Mouse (Mus musculus) small intestine, adult 2 months (tissue): ENCODE data around the gene Golga2. TPM values are rescaled to one million over a fixed set of nuclear protein-coding genes. Genes with fewer than 3 reads are reported as not detected.

Experiments
- H3K27ac ChIP-seq: fragments of 200-500 bp; 2 replicates; pipeline ENCODE4 v1.5.1; 2012; ENCODE audit warnings: low read depth, low read length, control low read depth, inconsistent platforms; ENCODE audit not compliant: insufficient read depth
- H3K27me3 ChIP-seq: fragments of 200-500 bp; 2 replicates; pipeline ENCODE4 v1.6.1; 2012; ENCODE audit warnings: mild to moderate bottlenecking, moderate library complexity, low read length, inconsistent platforms; ENCODE audit not compliant: control insufficient read depth, insufficient read depth
- H3K36me3 ChIP-seq: fragments of 200-500 bp; 2 replicates; pipeline ENCODE4 v1.6.1; 2012; ENCODE audit warnings: mild to moderate bottlenecking, low read length, control low read depth, inconsistent platforms; ENCODE audit not compliant: control insufficient read depth, insufficient read depth
- H3K4me1 ChIP-seq: fragments of 200-500 bp; 2 replicates; pipeline ENCODE4 v1.6.1; 2012; ENCODE audit warnings: low read length, inconsistent platforms, mixed read lengths; ENCODE audit not compliant: control insufficient read depth, insufficient read depth, insufficient read length
- H3K4me3 ChIP-seq: fragments of 200-500 bp; 2 replicates; pipeline ENCODE4 v1.5.1; 2012; ENCODE audit warnings: low read depth, mild to moderate bottlenecking, control low read depth, inconsistent platforms, low read length, moderate library complexity
- CTCF ChIP-seq: fragments of 200-500 bp; IDR thresholded peaks from 2 replicates; pipeline ENCODE4 v1.5.1; 2012; ENCODE audit warnings: low read depth, mild to moderate bottlenecking, control low read depth, inconsistent platforms, low read length, moderate library complexity, mixed read lengths; ENCODE audit not compliant: insufficient replicate concordance, insufficient read length; ENCODE audit errors: extremely low read depth
- POLR2A ChIP-seq: fragments of 200-500 bp; IDR thresholded peaks from 2 replicates; pipeline ENCODE4 v1.6.1; 2012; ENCODE audit warnings: low read depth, mild to moderate bottlenecking, control low read depth, inconsistent platforms, low read length, moderate library complexity
- WGBS: fragments of 180-500 bp; shearing (Covaris S2); methylation state at CpG from one replicate; pipeline ENCODE4 v1.1.7; 2018; 5-methylcytosine and 5-hydroxymethylcytosine counted together
- polyA plus RNA-seq: library from polyadenylated mRNA; depleted of rRNA; stranded (reverse); fragments of >200 nt; gene quantifications from 2 replicates; pipeline ENCODE4 v1.2.3, GENCODE M21; 2012

The Golga2 gene
- polyA plus RNA-seq, 1 experiment = 37.4 TPM

DNA sequence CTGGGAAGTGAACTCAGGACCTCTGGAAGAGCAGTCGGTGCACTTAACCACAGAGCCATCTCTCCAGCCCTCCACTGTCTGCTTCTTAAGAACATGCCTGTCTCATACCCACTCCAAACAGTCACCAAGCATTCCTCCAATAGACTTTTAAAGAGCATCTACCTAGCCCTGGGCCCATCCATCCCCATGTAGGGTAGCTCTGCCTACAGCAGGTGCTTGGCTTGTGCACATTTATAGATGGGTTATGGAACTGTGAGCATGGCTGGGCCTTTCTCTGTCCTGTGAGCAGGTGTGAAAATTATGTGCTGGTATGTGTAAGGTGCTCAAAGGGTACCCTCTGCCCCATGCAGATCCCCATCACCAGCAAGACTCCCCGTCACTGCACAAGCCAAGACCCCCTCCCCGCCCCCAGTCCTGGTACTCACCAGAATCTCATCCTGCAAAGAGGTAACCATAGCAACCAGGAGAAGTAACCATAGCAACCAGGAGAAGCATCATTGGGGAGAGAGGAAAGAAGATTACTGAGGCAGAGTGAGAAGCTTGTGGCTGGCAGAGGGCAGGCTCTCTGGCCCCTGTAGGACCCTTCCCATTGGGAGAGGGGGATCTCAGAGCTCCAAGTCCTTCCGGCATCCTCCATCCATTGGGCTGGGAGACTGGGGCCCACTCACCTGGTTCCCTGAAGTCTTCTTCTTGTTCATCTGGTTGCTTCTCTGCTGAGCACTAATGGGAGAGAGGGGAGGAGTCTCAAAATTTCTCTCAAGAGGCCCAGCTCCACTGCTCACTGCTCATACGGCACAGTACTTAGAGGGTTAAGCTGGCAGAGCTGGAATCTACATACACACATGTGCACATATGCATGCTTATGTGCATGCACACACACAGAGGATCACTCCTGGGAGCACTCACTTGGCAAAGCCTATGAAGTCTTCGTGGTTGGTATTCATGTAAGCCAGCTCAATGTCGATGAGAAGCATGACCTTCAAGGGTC is 35.9 kb downstream of the Golga2 start:
- no peak overlapping the region for H3K27ac ChIP-seq
- H3K27me3 ChIP-seq = no peaks in the 10 kb centered on the region
- no peak for TF ChIP-seq POLR2A
- no peak for TF ChIP-seq CTCF
- no peak overlapping the region for H3K4me3 ChIP-seq
- WGBS = 86% methylated on average over 7 of the region's 7 CpGs
- peaks cover 10% of the 10 kb centered on the region for H3K36me3 ChIP-seq
- peaks cover 7% of the 10 kb centered on the region; the same call in 1 of the 2 replicates for H3K4me1 ChIP-seq

DNA sequence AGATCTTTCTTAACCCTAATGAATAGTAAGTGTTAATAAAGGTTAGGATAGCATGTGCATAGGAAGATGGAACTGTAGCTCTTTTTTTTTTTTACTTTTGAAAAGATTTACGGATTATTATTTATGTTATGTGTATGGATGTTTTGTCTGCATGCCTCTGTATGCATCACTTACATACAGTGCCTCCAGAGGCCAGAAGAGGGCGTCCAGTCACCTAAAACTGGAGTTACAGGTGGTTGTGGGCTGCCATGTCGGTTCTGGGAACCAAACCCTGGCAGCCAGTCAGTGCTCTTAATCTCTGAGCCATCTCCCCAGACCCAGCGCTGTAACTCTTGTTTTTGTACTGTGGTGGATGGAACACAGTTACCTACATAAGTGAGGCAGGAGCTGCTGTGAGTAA is 37.1 kb downstream of the Golga2 start:
- peaks cover 7% of the 10 kb centered on the region; the same call in 1 of the 2 replicates for H3K4me1 ChIP-seq
- no peak overlapping the region for H3K27ac ChIP-seq
- TF ChIP-seq POLR2A (no peak), CTCF (no peak)
- H3K27me3 ChIP-seq = no peaks in the 10 kb centered on the region
- H3K4me3 ChIP-seq = no peak overlapping the region
- 72% methylated on average over 4 of the region's 4 CpGs for WGBS
- H3K36me3 ChIP-seq = peaks cover 10% of the 10 kb centered on the region

DNA sequence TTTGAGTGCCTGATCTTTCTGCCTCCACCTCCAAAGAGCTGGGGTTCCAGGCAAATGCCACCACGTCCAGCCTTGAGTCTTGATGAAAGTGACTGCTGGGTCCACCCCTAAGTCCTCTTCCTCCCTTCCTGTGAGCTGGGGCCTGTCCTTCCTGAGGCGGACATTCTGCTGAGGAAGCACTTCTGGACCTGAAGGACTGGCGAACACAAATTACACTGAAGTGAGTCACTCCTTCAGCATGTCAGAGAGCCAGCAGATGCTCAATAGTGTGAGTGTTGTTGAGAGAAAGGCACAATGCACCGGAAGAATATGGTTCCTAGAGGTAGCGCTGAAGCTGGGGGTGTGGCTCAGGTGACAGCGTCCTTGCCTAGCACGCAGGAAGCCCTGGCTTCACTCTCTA is 38.2 kb downstream of the Golga2 start:
- H3K4me3 ChIP-seq = no peak overlapping the region
- peaks cover 7% of the 10 kb centered on the region for H3K36me3 ChIP-seq
- TF ChIP-seq CTCF = no peak
- no peak for TF ChIP-seq POLR2A
- H3K27me3 ChIP-seq = no peaks in the 10 kb centered on the region
- peaks cover 7% of the 10 kb centered on the region; the same call in 1 of the 2 replicates for H3K4me1 ChIP-seq
- H3K27ac ChIP-seq = no peak overlapping the region
- WGBS = 70% methylated on average over 7 of the region's 7 CpGs

DNA sequence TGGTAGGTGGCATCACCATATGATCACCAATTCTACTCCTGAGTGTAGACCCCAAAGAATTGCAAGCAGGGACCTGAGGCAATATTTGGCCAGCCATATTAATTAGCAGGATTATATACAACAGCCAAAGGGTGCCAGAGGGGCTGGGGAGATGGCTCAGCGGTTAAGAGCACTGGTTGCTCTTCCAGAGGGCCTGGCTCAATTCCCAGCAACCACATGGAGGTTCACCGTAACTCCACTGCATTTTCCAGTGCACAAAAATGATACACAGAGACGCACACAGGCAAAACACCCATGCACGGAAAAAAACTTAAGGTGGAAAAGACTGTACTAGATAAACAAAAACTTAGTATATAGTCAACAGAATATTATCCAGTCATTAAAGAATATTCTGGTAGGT is 40.0 kb downstream of the Golga2 start:
- no peaks in the 10 kb centered on the region for H3K27me3 ChIP-seq
- H3K4me1 ChIP-seq = peaks cover 2% of the 10 kb centered on the region; the same call in 1 of the 2 replicates
- H3K27ac ChIP-seq = no peak overlapping the region
- H3K4me3 ChIP-seq = no peak overlapping the region
- WGBS = 79% methylated on average over 4 of the region's 4 CpGs
- TF ChIP-seq POLR2A (no peak), CTCF (no peak)
- H3K36me3 ChIP-seq = peaks cover 6% of the 10 kb centered on the region

DNA sequence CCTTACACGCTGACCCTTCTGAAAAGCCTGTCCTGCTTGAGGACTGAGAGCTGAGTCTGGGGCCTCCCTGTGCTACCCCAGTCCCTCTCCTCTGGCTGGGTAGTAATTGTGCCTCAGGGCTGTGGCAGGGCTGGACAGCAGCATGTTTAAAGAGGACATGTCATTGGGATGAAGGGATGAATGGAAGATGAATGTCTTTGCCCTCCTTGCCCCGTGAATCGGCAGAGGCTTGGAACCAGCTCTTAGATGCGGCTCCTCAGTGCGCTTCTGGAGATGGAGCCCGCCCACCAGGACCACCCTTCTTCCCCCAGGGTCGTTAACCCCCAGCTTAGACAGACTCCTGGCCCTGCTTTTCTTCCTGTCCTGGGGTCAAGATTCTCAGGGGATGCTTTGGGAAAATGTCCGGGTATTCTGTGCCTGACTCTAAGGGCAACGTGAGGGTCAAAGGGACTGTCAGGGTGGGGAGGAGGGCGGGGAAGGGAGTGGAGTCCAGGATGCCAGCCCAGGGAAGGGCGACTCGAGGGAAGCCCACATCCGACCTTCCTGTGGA is 41.8 kb downstream of the Golga2 start:
- no peak for TF ChIP-seq CTCF
- no peak for TF ChIP-seq POLR2A
- 59% methylated on average over 13 of the region's 13 CpGs for WGBS
- Histone ChIP-seq H3K36me3 (peaks cover 3% of the 10 kb centered on the region), H3K27me3 (no peaks in the 10 kb centered on the region), H3K27ac (no peak overlapping the region), H3K4me3 (no peak overlapping the region), H3K4me1 (no peaks in the 10 kb centered on the region)

DNA sequence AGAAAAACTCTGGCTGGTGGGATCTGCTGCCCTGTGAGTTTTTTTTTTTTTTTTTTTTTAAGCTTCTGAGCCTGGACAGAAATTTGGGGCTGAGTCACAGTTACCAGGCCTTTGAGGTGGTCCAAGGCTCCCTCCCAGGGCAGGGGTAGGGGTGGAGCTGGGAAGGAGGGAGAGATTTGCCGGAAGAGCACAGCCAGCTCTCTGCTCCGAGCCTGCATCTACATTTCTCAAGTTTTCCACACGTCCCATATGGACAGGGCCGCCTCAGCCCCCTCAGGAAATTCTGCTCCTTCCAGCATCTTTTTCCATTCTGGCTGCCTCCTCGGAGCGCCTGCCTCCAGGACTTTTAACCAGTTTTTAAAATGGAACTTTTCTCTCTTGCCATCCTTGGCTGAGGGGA is 42.3 kb downstream of the Golga2 start:
- TF ChIP-seq CTCF (no peak), POLR2A (no peak)
- Histone ChIP-seq H3K4me1 (no peaks in the 10 kb centered on the region), H3K27me3 (no peaks in the 10 kb centered on the region), H3K4me3 (no peak overlapping the region), H3K36me3 (peaks cover 4% of the 10 kb centered on the region), H3K27ac (no peak overlapping the region)
- 84% methylated on average over 6 of the region's 6 CpGs for WGBS

DNA sequence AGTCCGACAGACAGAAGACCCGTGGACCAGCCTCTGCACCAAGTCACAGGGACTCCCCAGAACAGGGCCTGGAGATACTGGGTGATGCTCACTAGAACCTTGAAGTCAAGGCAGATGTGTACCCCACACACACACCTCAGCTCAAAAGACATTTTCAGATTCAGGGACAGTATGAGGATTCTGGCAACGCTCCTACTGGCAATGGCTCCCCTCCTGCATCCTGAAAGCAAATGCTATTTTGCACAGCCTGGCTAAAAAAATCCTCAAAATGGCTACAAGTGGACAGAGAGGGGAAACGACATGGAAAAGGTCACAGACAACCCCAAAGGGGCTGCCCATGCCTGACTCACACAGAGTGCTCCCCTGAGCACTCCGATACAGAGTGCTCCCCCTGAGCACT is 45.0 kb downstream of the Golga2 start:
- 87% methylated on average over 5 of the region's 5 CpGs for WGBS
- no peak for TF ChIP-seq CTCF
- TF ChIP-seq POLR2A = no peak
- no peak overlapping the region for H3K27ac ChIP-seq

More for the DNA sequence above, 45.0 kb downstream of the Golga2 start:
- H3K36me3 ChIP-seq = peaks cover 18% of the 10 kb centered on the region
- no peaks in the 10 kb centered on the region for H3K4me1 ChIP-seq
- no peaks in the 10 kb centered on the region for H3K27me3 ChIP-seq
- no peak overlapping the region for H3K4me3 ChIP-seq
